Mouse (Mus musculus): ENCODE measurements around the gene Hgd.

DNA sequence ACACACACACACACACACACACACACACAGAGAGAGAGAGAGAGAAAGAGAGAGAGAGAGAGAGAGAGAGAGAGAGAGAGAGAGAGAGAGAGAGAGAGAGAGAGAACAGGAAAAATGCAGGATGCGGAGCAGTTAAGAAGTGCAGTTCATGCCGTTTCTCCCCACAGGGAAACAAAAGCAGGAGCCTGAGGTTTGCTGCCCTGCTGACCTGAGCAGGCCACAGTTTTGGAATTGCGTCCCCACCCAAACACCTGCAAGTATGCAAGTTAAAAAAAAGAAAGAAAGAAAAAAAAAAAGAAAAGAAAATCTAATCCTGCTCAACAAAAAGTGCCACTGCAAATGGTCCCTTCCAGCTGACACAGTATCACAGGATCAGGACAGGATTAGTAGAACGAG, 96.7 kb downstream of the Hgd start:
- TF ChIP-seq CTCF (IDR thresholded peaks at IDR 0.05; ENCODE audit: low read depth) (no peak), EP300 (IDR thresholded peaks at IDR 0.05; ENCODE audit: low read depth) (no peak)
